Mouse (Mus musculus): ENCODE results near the gene Adgrl2.

DNA sequence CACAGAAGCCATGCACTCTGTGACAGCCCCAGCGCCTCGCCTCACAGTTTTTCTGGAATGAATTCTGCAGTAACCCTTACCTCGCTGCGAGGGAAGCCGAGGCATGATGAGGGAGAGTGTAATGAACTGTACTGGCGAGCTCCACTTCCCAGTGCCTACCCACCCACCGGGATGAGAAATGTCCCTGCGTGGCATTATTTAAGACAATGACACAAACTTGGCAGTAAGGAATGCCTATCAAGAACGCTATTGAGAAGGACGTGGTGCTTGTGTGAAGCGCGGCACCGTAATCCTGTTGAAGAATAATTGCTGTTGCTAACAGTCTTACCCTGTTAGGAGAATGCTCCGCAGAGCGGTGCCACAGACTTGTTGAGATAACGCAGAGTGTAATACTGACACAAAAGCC, 13.2 kb downstream of the Adgrl2 start:
- TF ChIP-seq POLR2A (IDR thresholded peaks at IDR 0.05; ENCODE audit: borderline replicate concordance, extremely low read depth, low read depth, low read length) (no peak), CTCF (IDR thresholded peaks at IDR 0.05; ENCODE audit: insufficient read depth, low read length) (no peak)

Measured in lung, adult 2 months (tissue).